Mouse (Mus musculus): Measurements from ENCODE around the gene Chst11.

Chst11 gene

GRCm38 (mm10) chr10:83071785-83072580, 86.7 kb downstream of the Chst11 start:
- no peak for TF ChIP-seq GATA4 (IDR thresholded peaks at IDR 0.05; ENCODE audit: insufficient replicate concordance, low read length)

GRCm38 (mm10) chr10:83073119-83073518, 87.8 kb downstream of the Chst11 start:
- TF ChIP-seq GATA4 (IDR thresholded peaks at IDR 0.05; ENCODE audit: insufficient replicate concordance, low read length), result no peak

GRCm38 (mm10) chr10:83076816-83077215, 91.5 kb downstream of the Chst11 start:
- no peak for TF ChIP-seq GATA4 (IDR thresholded peaks at IDR 0.05; ENCODE audit: insufficient replicate concordance, low read length)

- no peak for TF ChIP-seq GATA4 (IDR thresholded peaks at IDR 0.05; ENCODE audit: insufficient replicate concordance, low read length)
Measured at GRCm38 (mm10) chr10:83078723-83079122, 93.4 kb downstream of the Chst11 start.

GRCm38 (mm10) chr10:83079755-83080154, 94.5 kb downstream of the Chst11 start:
- TF ChIP-seq GATA4 (IDR thresholded peaks at IDR 0.05; ENCODE audit: insufficient replicate concordance, low read length), result no peak

GRCm38 (mm10) chr10:83080275-83080741, 95.0 kb downstream of the Chst11 start:
- TF ChIP-seq GATA4 (IDR thresholded peaks at IDR 0.05; ENCODE audit: insufficient replicate concordance, low read length), result no peak

- no peak for TF ChIP-seq GATA4 (IDR thresholded peaks at IDR 0.05; ENCODE audit: insufficient replicate concordance, low read length)
Measured at GRCm38 (mm10) chr10:83080930-83081329, 95.6 kb downstream of the Chst11 start.

GRCm38 (mm10) chr10:83083946-83084345, 98.6 kb downstream of the Chst11 start:
- no peak for TF ChIP-seq GATA4 (IDR thresholded peaks at IDR 0.05; ENCODE audit: insufficient replicate concordance, low read length)

GRCm38 (mm10) chr10:83088318-83088717, 103.0 kb downstream of the Chst11 start:
- TF ChIP-seq GATA4 (IDR thresholded peaks at IDR 0.05; ENCODE audit: insufficient replicate concordance, low read length), result no peak

- no peak for TF ChIP-seq GATA4 (IDR thresholded peaks at IDR 0.05; ENCODE audit: insufficient replicate concordance, low read length)
Measured at GRCm38 (mm10) chr10:83088826-83089225, 103.5 kb downstream of the Chst11 start.

GRCm38 (mm10) chr10:83090185-83090584, 104.9 kb downstream of the Chst11 start:
- TF ChIP-seq GATA4 (IDR thresholded peaks at IDR 0.05; ENCODE audit: insufficient replicate concordance, low read length), result no peak

GRCm38 (mm10) chr10:83093705-83094104, 108.4 kb downstream of the Chst11 start:
- no peak for TF ChIP-seq GATA4 (IDR thresholded peaks at IDR 0.05; ENCODE audit: insufficient replicate concordance, low read length)

GRCm38 (mm10) chr10:83094248-83094647, 109.0 kb downstream of the Chst11 start:
- TF ChIP-seq GATA4 (IDR thresholded peaks at IDR 0.05; ENCODE audit: insufficient replicate concordance, low read length), result no peak

- no peak for TF ChIP-seq GATA4 (IDR thresholded peaks at IDR 0.05; ENCODE audit: insufficient replicate concordance, low read length)
Measured at GRCm38 (mm10) chr10:83094821-83095725, 109.8 kb downstream of the Chst11 start.

- no peak for TF ChIP-seq GATA4 (IDR thresholded peaks at IDR 0.05; ENCODE audit: insufficient replicate concordance, low read length)
Measured at GRCm38 (mm10) chr10:83096257-83096656, 111.0 kb downstream of the Chst11 start.

- no peak for TF ChIP-seq GATA4 (IDR thresholded peaks at IDR 0.05; ENCODE audit: insufficient replicate concordance, low read length)
Measured at GRCm38 (mm10) chr10:83098940-83099339, 113.6 kb downstream of the Chst11 start.
